Mouse (Mus musculus) neural tube, embryonic 15.5 days (tissue): ENCODE data around the gene Reln. TPM values are rescaled to one million over a fixed set of nuclear protein-coding genes. Genes with fewer than 3 reads are reported as not detected.

Source experiments
- ATAC-seq: fragments of 200-750 bp; cut with Nextera tagmentation; 2 replicates; pipeline ENCODE4 v1.8.0; 2017; ENCODE audit warnings: mild to moderate bottlenecking, moderate TSS enrichment, moderate library complexity; ENCODE audit not compliant: low FRiP score
- H3K27ac ChIP-seq: fragments of 300-500 bp; sonication (generic); replicated peaks from 2 replicates; pipeline ENCODE4 v1.5.1; 2015; ENCODE audit warnings: mild to moderate bottlenecking, inconsistent platforms
- H3K27me3 ChIP-seq: fragments of 300-500 bp; sonication (generic); replicated peaks from 2 replicates; pipeline ENCODE4 v1.6.1; 2015; ENCODE audit warnings: inconsistent platforms
- H3K36me3 ChIP-seq: fragments of 300-500 bp; sonication (generic); 2 replicates; pipeline ENCODE4 v1.6.1; 2015; ENCODE audit warnings: inconsistent platforms
- H3K4me1 ChIP-seq: fragments of 300-500 bp; sonication (generic); 2 replicates; pipeline ENCODE4 v1.6.1; 2015; ENCODE audit warnings: inconsistent platforms
- H3K4me2 ChIP-seq: fragments of 300-500 bp; sonication (generic); 2 replicates; pipeline ENCODE4 v1.6.1; 2015; ENCODE audit warnings: inconsistent platforms, mild to moderate bottlenecking, moderate library complexity
- H3K4me3 ChIP-seq: fragments of 300-500 bp; sonication (generic); replicated peaks from 2 replicates; pipeline ENCODE4 v1.5.1; 2015; ENCODE audit warnings: mild to moderate bottlenecking, inconsistent platforms
- H3K9ac ChIP-seq: fragments of 300-500 bp; sonication (generic); replicated peaks from 2 replicates; pipeline ENCODE4 v1.6.1; 2015; ENCODE audit warnings: mild to moderate bottlenecking, inconsistent platforms
- H3K9me3 ChIP-seq: fragments of 300-500 bp; sonication (generic); replicated peaks from 2 replicates; pipeline ENCODE4 v1.6.1; 2016; ENCODE audit warnings: inconsistent platforms
- WGBS: fragments of 180-500 bp; shearing (Covaris S2); methylation state at CpG from one replicate; pipeline ENCODE4 v1.1.7; 2015; ENCODE audit warnings: mixed read lengths; 5-methylcytosine and 5-hydroxymethylcytosine counted together
- polyA plus RNA-seq: library from polyadenylated mRNA; unstranded; fragments of >200 nt; fragmentation: Nextera tagmentation; extraction: Ambion mirVana; gene quantifications from 2 replicates; pipeline ENCODE4 v1.2.1, GENCODE M21; 2015

Reln gene
- polyA plus RNA-seq, 1 experiment from 2014 or later = 50.0 TPM

DNA sequence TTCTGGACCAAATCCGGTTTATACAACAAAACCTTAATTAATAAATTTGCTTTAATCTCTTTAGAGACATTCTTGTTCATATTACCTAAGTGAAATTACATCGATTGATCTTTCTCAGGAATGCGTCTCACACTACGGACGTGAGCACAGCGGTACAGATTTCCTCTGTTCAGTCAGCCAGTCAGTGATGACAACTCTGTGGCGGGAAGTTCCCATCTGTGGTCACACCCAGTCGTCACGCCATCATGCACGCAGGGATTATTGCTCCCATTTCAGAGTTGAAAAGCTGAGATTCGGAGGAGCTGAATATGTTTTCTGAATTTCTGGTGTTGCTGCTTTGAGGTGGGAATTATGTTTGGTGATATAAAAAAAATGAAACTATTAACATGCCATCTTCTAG is 316.1 kb downstream of the Reln start:
- Histone ChIP-seq H3K36me3 (no peaks in the 10 kb centered on the region), H3K4me1 (peaks cover 13% of the 10 kb centered on the region), H3K27me3 (no peaks in the 10 kb centered on the region), H3K9ac (no peak overlapping the region), H3K4me2 (no peak overlapping the region), H3K27ac (no peak overlapping the region), H3K9me3 (no peaks in the 10 kb centered on the region), H3K4me3 (no peak overlapping the region)
- WGBS = 81% methylated on average over 11 of the region's 11 CpGs
- no peak for ATAC-seq

DNA sequence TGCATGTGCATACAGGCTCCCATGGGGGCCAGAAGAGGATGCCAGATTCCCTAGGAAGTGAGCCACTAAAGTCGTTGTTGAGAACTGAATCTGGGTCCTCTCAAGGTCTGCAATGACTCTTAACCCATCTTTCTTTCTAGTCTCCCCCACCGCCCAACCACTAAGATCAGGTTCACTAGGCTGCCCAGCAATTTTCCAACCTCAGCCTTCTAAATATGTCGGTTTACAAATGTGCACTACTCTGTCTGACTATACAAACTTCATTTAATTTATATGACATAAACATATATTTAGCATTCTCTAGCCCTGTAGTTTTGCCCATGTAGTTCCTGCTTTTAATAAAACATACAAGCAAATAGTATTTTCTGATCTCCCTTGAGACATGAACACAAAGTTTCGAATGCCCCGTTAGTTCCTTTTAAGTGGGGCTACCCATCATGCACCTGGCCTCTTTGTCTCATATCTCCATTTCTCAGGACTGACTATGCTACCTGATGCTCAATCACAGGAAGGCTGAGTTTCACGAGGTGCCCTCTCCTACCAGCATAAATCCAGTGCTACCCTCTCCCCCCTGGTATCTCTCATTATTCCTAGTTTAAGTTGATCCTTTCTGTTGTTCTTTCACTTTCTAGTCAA is 317.1 kb downstream of the Reln start:
- H3K4me3 ChIP-seq = no peak overlapping the region
- WGBS = 86% methylated on average over 6 of the region's 6 CpGs
- no peaks in the 10 kb centered on the region for H3K36me3 ChIP-seq
- H3K9ac ChIP-seq = no peak overlapping the region
- no peak for ATAC-seq
- H3K4me2 ChIP-seq = no peak overlapping the region
- no peaks in the 10 kb centered on the region for H3K27me3 ChIP-seq
- H3K4me1 ChIP-seq = peaks cover 13% of the 10 kb centered on the region
- H3K27ac ChIP-seq = no peak overlapping the region
- no peaks in the 10 kb centered on the region for H3K9me3 ChIP-seq

DNA sequence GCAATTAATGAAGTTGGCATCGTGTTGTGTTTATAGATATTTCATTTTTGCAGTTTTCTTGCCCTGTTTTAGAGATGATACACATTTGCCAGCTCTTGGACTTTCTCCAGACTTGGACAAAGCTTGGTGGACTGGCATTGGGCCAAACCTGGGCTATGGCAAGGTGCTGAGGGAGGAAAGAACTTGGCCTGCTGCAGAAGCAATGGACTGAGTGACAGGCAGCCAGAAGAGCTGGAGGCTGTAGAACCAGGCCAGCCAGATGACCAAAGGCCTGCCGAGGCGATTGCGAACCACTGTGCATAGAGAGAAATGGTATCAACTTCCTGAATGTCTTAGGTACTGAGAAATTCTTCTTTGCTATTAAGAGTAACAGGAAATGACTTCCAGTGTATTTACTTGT is 318.8 kb downstream of the Reln start:
- Histone ChIP-seq H3K27me3 (no peaks in the 10 kb centered on the region), H3K4me1 (no peaks in the 10 kb centered on the region), H3K27ac (no peak overlapping the region), H3K4me3 (no peak overlapping the region), H3K4me2 (no peak overlapping the region), H3K9ac (no peak overlapping the region), H3K36me3 (no peaks in the 10 kb centered on the region), H3K9me3 (no peaks in the 10 kb centered on the region)
- no peak for ATAC-seq
- 83% methylated on average over 4 of the region's 4 CpGs for WGBS

DNA sequence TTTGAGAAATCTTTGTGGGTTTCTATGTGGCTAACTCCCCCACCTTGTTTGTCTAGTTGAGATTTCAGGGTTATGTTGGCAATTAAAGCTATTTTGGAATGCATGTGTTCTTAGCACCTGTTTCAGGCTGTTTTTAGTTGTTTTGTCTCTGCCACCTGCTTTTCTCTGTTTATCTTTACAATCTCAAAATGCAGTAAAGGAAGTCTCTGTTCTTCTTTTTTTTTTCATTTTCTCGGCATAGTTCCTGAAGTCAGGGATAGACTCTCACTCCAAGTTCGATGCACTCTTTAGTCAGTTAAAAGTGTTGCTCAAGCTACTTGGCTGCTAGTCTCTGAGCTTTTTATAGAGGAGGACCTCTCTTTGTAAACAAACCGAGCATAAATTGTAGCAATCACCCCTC is 320.4 kb downstream of the Reln start:
- 61% methylated on average over 3 of the region's 3 CpGs for WGBS
- Histone ChIP-seq H3K27me3 (no peaks in the 10 kb centered on the region), H3K4me1 (no peaks in the 10 kb centered on the region), H3K4me2 (no peak overlapping the region), H3K4me3 (no peak overlapping the region), H3K9me3 (no peaks in the 10 kb centered on the region), H3K27ac (no peak overlapping the region), H3K36me3 (no peaks in the 10 kb centered on the region), H3K9ac (no peak overlapping the region)
- no peak for ATAC-seq

DNA sequence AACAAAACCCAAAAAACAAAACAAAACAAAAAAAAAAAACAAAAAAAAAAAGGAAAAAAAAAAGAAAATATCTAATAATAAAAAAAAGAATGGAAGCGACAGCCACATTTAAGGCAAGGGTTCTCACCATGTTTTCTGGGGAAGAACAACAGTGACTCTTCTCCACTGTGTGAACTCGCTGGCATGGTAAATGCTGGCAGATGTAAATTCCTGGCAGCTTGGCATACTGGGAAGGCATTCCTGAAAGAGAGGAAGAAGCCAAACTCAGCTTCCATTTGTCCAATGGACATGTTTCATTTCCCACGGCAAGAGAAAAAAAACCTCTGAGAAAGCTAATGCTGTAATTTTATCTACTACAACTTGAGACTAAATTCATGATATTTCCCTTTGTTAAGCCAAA is 326.6 kb downstream of the Reln start:
- WGBS = 87% methylated on average over 3 of the region's 3 CpGs
- Histone ChIP-seq H3K4me3 (no peak overlapping the region), H3K4me1 (no peaks in the 10 kb centered on the region), H3K9me3 (no peaks in the 10 kb centered on the region), H3K27ac (no peak overlapping the region), H3K36me3 (no peaks in the 10 kb centered on the region), H3K27me3 (no peaks in the 10 kb centered on the region), H3K9ac (no peak overlapping the region), H3K4me2 (no peak overlapping the region)
- ATAC-seq = no peak

DNA sequence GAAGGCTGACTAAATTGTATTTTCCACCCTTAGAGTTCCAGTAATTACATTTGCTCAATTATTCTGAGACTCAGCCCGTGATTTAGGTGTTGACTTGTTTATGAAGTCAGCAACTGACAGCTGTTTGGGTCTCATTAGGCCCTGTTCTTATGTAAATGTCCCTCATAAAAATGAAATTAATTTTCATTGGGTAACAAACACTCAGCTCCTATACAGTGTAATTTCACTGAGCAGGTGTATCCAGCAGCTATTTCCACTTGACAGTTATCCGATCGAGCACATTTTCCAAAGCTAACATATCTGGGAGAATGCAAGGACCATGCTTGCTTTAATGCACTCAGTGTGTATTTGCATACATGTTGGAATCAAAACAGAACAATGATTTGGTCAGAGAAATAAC is 330.0 kb downstream of the Reln start:
- H3K4me2 ChIP-seq = no peak overlapping the region
- no peak overlapping the region for H3K9ac ChIP-seq
- no peaks in the 10 kb centered on the region for H3K27me3 ChIP-seq
- ATAC-seq = no peak; the same call in 1 of the 2 replicates
- WGBS = 29% methylated on average over 3 of the region's 3 CpGs
- H3K36me3 ChIP-seq = no peaks in the 10 kb centered on the region
- H3K9me3 ChIP-seq = no peaks in the 10 kb centered on the region
- H3K4me3 ChIP-seq = no peak overlapping the region
- no peak overlapping the region for H3K27ac ChIP-seq
- H3K4me1 ChIP-seq = no peaks in the 10 kb centered on the region

DNA sequence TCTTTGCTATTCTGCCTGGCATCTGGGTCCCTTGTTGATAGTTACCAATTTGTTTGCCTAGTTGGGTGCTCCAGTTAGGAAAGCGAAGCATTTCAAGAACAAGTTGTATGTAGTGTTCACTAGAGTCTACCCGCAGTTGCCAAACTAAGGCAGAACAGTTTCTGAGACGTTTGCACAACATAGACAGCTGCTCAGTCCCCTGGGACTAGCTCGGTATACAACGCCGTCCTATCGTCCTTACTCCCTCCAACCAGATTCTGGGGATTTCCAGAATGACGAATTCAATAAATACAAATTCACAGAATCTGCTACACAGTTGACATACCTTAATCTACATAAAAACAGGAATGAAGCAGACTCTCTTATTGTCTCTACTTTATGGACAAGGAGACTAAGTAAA is 335.4 kb downstream of the Reln start:
- WGBS = 76% methylated on average over 8 of the region's 8 CpGs
- H3K27me3 ChIP-seq = no peaks in the 10 kb centered on the region
- no peak for ATAC-seq
- H3K4me1 ChIP-seq = peaks cover 7% of the 10 kb centered on the region; the same call in 1 of the 2 replicates
- H3K36me3 ChIP-seq = no peaks in the 10 kb centered on the region
- no peak overlapping the region for H3K4me3 ChIP-seq
- no peak overlapping the region for H3K27ac ChIP-seq
- no peak overlapping the region for H3K4me2 ChIP-seq
- H3K9ac ChIP-seq = no peak overlapping the region
- H3K9me3 ChIP-seq = no peaks in the 10 kb centered on the region

DNA sequence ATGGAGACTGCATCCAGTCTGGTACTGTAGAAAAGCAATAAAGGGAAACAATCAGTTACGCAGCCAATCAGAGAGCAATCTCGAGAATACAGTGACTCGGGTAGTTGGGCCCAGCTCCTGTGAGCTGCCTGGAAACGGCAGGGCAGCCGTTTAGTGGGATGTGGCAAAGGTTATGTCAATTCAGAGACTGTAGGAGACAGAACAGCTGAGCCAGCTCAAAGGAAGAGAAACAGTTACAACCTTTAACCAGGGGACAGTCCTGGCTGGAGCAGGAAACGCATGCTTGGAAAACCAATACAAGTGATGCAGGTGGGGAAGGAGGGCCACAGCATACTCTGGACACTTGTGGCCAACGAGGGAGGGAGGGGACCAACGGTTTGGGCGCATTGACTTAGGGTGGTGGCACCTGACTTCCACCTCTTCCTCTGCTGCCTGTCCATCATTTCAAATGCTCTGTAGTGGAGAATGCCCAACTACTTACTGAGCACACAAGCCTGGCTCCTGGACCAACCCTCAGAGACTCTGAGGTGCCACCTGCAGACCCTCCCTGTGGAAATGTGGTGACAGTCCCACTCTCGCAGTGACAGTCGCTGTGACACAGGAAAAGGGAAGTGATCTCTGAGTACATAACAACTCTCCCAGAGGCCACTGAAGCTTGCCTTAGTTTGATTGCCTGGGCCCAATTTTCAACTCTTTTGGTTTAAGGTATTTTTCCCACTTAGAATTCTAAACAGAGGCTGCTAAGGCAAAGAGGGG is 337.0 kb downstream of the Reln start:
- WGBS = 57% methylated on average over 11 of the region's 11 CpGs

DNA sequence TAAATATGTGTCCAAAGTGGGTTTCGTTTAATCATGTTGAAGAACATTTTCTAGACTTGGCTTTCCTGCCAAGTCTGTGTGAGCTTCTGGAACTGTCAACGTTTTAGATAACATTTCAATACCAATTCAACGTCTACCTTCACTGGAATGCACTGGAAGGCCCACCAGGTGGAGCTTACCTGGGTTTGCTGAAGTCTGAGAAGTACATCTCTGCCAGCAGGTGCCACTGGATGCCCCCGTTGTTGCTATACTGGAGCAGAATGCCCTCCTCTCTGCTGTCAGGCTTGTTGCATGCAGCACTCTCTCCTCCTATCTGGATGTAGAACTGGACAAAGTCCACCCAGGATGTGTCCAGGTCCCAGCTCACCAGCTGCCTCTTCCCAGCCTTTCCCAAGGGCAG is 340.6 kb downstream of the Reln start:
- no peak overlapping the region for H3K27ac ChIP-seq
- 87% methylated on average over 4 of the region's 4 CpGs for WGBS
- H3K4me1 ChIP-seq = peaks cover 7% of the 10 kb centered on the region; the same call in 1 of the 2 replicates
- no peak overlapping the region for H3K4me3 ChIP-seq
- H3K9ac ChIP-seq = no peak overlapping the region
- H3K27me3 ChIP-seq = no peaks in the 10 kb centered on the region
- H3K4me2 ChIP-seq = no peak overlapping the region
- H3K36me3 ChIP-seq = no peaks in the 10 kb centered on the region
- H3K9me3 ChIP-seq = no peaks in the 10 kb centered on the region
- no peak for ATAC-seq

More for the DNA sequence above, 337.0 kb downstream of the Reln start:
- Histone ChIP-seq H3K9ac (no peak overlapping the region), H3K4me3 (no peak overlapping the region), H3K27ac (no peak overlapping the region), H3K36me3 (no peaks in the 10 kb centered on the region), H3K4me2 (no peak overlapping the region), H3K27me3 (no peaks in the 10 kb centered on the region), H3K9me3 (no peaks in the 10 kb centered on the region), H3K4me1 (peaks cover 7% of the 10 kb centered on the region; the same call in 1 of the 2 replicates)
- no peak; the same call in 1 of the 2 replicates for ATAC-seq

DNA sequence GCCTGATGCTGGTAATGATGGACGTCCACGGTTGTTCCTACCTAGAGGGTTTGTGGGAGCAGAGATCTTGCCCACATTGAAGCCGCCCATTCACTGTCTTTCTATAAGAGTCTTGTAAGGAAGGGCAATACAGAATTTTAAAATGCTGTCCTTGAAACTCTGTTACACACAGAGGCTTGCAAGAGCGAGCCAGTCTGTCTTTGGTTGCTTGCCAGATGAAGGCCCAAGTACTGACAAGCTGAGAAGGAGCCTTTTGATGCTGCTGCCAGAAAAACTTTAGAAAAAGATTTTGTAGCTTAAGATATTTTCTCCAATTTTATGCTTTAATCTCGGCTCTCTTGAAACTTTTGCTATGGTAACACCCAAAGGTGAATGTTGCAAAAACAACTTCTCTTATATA is 356.8 kb downstream of the Reln start:
- ATAC-seq = no peak
- no peak overlapping the region for H3K27ac ChIP-seq

DNA sequence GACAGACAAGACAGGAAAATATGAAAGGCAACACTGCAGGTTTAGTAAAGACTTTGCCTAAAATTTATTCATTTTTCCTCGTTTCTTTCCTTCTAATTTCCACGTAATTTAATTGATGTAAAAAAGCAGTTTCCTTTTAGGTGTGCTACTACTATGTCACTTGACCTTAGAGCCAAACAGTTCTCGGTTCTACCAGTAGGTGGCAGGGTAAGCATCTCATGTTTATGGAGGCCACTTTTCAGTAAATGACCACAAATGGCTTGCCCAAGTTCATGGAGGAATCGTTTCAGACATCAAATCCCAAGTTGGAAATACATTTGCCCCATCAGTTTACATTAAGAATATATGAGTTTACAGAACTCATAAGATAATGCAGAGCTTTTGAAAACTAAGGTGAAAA is 358.2 kb downstream of the Reln start:
- Histone ChIP-seq H3K4me3 (no peak overlapping the region), H3K4me1 (no peaks in the 10 kb centered on the region), H3K9me3 (no peaks in the 10 kb centered on the region), H3K36me3 (no peaks in the 10 kb centered on the region), H3K27ac (no peak overlapping the region), H3K27me3 (no peaks in the 10 kb centered on the region), H3K9ac (no peak overlapping the region), H3K4me2 (no peak overlapping the region)
- no peak for ATAC-seq
- 44% methylated on average over 4 of the region's 4 CpGs for WGBS

More for the DNA sequence above, 356.8 kb downstream of the Reln start:
- Histone ChIP-seq H3K4me2 (no peak overlapping the region), H3K36me3 (no peaks in the 10 kb centered on the region), H3K4me3 (no peak overlapping the region), H3K9ac (no peak overlapping the region), H3K27me3 (no peaks in the 10 kb centered on the region), H3K9me3 (no peaks in the 10 kb centered on the region), H3K4me1 (no peaks in the 10 kb centered on the region)
- 79% methylated on average over 5 of the region's 5 CpGs for WGBS

DNA sequence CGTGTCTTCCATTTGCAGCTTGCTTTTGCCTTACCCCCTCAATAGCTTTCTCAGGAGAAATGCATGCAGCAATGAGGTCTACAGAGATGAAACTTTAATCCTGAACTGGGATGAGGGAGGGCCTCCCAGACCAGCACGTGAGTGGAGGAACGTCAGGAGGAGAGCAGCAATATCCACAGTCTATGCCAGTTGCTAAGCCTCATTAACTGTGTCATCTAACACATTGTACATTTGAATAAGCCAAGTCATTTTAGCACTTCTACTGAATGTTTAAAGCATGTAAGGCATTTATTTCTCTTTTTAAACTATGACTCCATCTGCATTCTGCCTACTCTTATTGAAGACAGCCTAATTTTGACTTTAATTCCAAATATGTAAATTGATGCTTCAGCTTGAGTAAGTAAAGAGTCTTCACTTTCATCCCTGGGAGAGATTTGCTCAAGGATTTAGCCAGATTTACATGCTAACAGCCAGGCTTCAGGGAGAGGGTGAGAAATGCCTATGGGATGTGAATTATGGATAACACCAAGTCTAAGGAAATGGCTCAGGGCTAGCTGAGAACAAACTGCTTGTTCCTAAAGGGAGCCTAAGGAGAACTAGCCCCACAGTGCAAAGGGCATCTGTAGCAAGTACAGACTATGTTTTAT is 361.4 kb downstream of the Reln start:
- 70% methylated on average over 3 of the region's 3 CpGs for WGBS
- Histone ChIP-seq H3K9ac (no peak overlapping the region), H3K27ac (no peak overlapping the region), H3K4me3 (no peak overlapping the region), H3K9me3 (no peaks in the 10 kb centered on the region), H3K4me1 (no peaks in the 10 kb centered on the region), H3K4me2 (no peak overlapping the region), H3K27me3 (no peaks in the 10 kb centered on the region), H3K36me3 (no peaks in the 10 kb centered on the region)
- ATAC-seq = no peak
